Mouse (Mus musculus) forebrain, embryonic 12.5 days (tissue): ENCODE data around the gene Zfp78. TPM values are rescaled to one million over a fixed set of nuclear protein-coding genes. Genes with fewer than 3 reads are reported as not detected.
"Not testable (repeated sequence)": the region's sequence is repeated elsewhere in the genome, so short reads cannot be mapped to it uniquely, and the experiment has no call there.

ENCODE experiments used
- ATAC-seq: fragments of 200-750 bp; cut with Nextera tagmentation; 2 replicates; pipeline ENCODE4 v1.8.0; 2017; ENCODE audit warnings: moderate TSS enrichment; ENCODE audit not compliant: low FRiP score
- H3K27ac ChIP-seq: fragments of 300-500 bp; sonication (generic); 2 replicates; pipeline ENCODE4 v1.5.1; 2016; ENCODE audit warnings: mild to moderate bottlenecking
- H3K27me3 ChIP-seq: fragments of 300-500 bp; sonication (generic); 2 replicates; pipeline ENCODE4 v1.6.1; 2016; ENCODE audit warnings: mild to moderate bottlenecking
- H3K36me3 ChIP-seq: fragments of 300-500 bp; sonication (generic); replicated peaks from 2 replicates; pipeline ENCODE4 v1.6.1; 2016; ENCODE audit warnings: mild to moderate bottlenecking
- H3K4me1 ChIP-seq: fragments of 300-500 bp; sonication (generic); 2 replicates; pipeline ENCODE4 v1.6.1; 2016
- H3K4me2 ChIP-seq: fragments of 300-500 bp; sonication (generic); 2 replicates; pipeline ENCODE4 v1.6.1; 2016; ENCODE audit warnings: mild to moderate bottlenecking, moderate library complexity
- H3K4me3 ChIP-seq: fragments of 300-500 bp; sonication (generic); replicated peaks from 2 replicates; pipeline ENCODE4 v1.5.1; 2016; ENCODE audit warnings: mild to moderate bottlenecking
- H3K9ac ChIP-seq: fragments of 300-500 bp; sonication (generic); 2 replicates; pipeline ENCODE4 v1.6.1; 2016; ENCODE audit warnings: mild to moderate bottlenecking
- H3K9me3 ChIP-seq: fragments of 300-500 bp; sonication (generic); 2 replicates; pipeline ENCODE4 v1.6.1; 2016
- WGBS: fragments of 180-500 bp; shearing (Covaris S2); methylation state at CpG from one replicate; pipeline ENCODE4 v1.1.7; 2016; 5-methylcytosine and 5-hydroxymethylcytosine counted together
- polyA plus RNA-seq: library from polyadenylated mRNA; unstranded; fragments of >200 nt; fragmentation: Nextera tagmentation; extraction: Ambion mirVana; gene quantifications from 2 replicates; pipeline ENCODE4 v1.2.1, GENCODE M21; 2016

Gene Zfp78
- polyA plus RNA-seq, 1 experiment from 2014 or later: 2.8 TPM

- ATAC-seq: peak; percentile 92
These were observed 623 bp upstream of the Zfp78 start for GRCm38 (mm10) chr7:6362268-6363046.

GRCm38 (mm10) chr7:6364761-6365160, 1.7 kb downstream of the Zfp78 start:
- H3K27ac ChIP-seq: no peak overlapping the region
- no peaks in the 10 kb centered on the region for H3K27me3 ChIP-seq
- peaks cover 7% of the 10 kb centered on the region for H3K4me1 ChIP-seq
- H3K4me3 ChIP-seq: no peak overlapping the region
- H3K4me2 ChIP-seq: 0 out of 2 replicates have a peak overlapping the region, but pooled peaks have one; percentile 65
- no peak for ATAC-seq
- no peaks in the 10 kb centered on the region for H3K9me3 ChIP-seq
- no peak overlapping the region for H3K9ac ChIP-seq
- WGBS: 56% methylated on average over 1 of the region's 1 CpGs
- no peaks in the 10 kb centered on the region for H3K36me3 ChIP-seq

More at GRCm38 (mm10) chr7:6362268-6363046, 623 bp upstream of the Zfp78 start:
- WGBS: under 1% methylated on average over 38 of the region's 38 CpGs
- no peaks in the 10 kb centered on the region for H3K9me3 ChIP-seq
- H3K9ac ChIP-seq: peak overlapping the region; percentile 51
- H3K36me3 ChIP-seq: no peaks in the 10 kb centered on the region
- peak overlapping the region; percentile 93 for H3K27ac ChIP-seq
- peaks cover 7% of the 10 kb centered on the region for H3K4me1 ChIP-seq
- no peaks in the 10 kb centered on the region for H3K27me3 ChIP-seq
- H3K4me3 ChIP-seq: peak overlapping the region; percentile 51
- peak overlapping the region; percentile 65 for H3K4me2 ChIP-seq

GRCm38 (mm10) chr7:6367185-6367584, 4.1 kb downstream of the Zfp78 start:
- no peak overlapping the region for H3K9ac ChIP-seq
- H3K27me3 ChIP-seq: no peaks in the 10 kb centered on the region
- WGBS: 92% methylated on average over 5 of the region's 5 CpGs
- H3K9me3 ChIP-seq: no peaks in the 10 kb centered on the region
- H3K4me1 ChIP-seq: peaks cover 7% of the 10 kb centered on the region
- no peak overlapping the region for H3K4me2 ChIP-seq
- no peak overlapping the region for H3K27ac ChIP-seq
- ATAC-seq: no peak
- H3K36me3 ChIP-seq: no peaks in the 10 kb centered on the region
- no peak overlapping the region for H3K4me3 ChIP-seq

GRCm38 (mm10) chr7:6368146-6368545, 5.1 kb downstream of the Zfp78 start:
- not testable (repeated sequence) for H3K27ac ChIP-seq, H3K36me3 ChIP-seq, H3K9ac ChIP-seq, H3K4me3 ChIP-seq, H3K4me1 ChIP-seq, H3K27me3 ChIP-seq, ATAC-seq, H3K4me2 ChIP-seq, H3K9me3 ChIP-seq
- 82% methylated on average over 5 of the region's 5 CpGs for WGBS

GRCm38 (mm10) chr7:6369460-6369859, 6.4 kb downstream of the Zfp78 start:
- H3K27ac ChIP-seq: no peak overlapping the region
- WGBS: 90% methylated on average over 3 of the region's 3 CpGs
- no peaks in the 10 kb centered on the region for H3K4me1 ChIP-seq
- no peak overlapping the region for H3K9ac ChIP-seq
- H3K9me3 ChIP-seq: no peaks in the 10 kb centered on the region
- H3K4me2 ChIP-seq: no peak overlapping the region
- H3K36me3 ChIP-seq: no peaks in the 10 kb centered on the region
- ATAC-seq: no peak
- no peak overlapping the region for H3K4me3 ChIP-seq
- H3K27me3 ChIP-seq: no peaks in the 10 kb centered on the region

- H3K36me3 ChIP-seq: no peaks in the 10 kb centered on the region; the same call in 1 of the 2 replicates
- no peaks in the 10 kb centered on the region for H3K4me1 ChIP-seq
- no peak overlapping the region for H3K4me3 ChIP-seq
- 90% methylated on average over 3 of the region's 3 CpGs for WGBS
- H3K27ac ChIP-seq: no peak overlapping the region
- no peak overlapping the region for H3K9ac ChIP-seq
- no peak overlapping the region for H3K4me2 ChIP-seq
- H3K27me3 ChIP-seq: no peaks in the 10 kb centered on the region
- ATAC-seq: no peak
- H3K9me3 ChIP-seq: no peaks in the 10 kb centered on the region
These were observed 9.9 kb downstream of the Zfp78 start for GRCm38 (mm10) chr7:6372993-6373392.

- H3K4me3 ChIP-seq: no peak overlapping the region
- no peak overlapping the region for H3K9ac ChIP-seq
- peaks cover 12% of the 10 kb centered on the region; the same call in 1 of the 2 replicates for H3K4me1 ChIP-seq
- no peaks in the 10 kb centered on the region for H3K27me3 ChIP-seq
- no peaks in the 10 kb centered on the region for H3K9me3 ChIP-seq
- H3K36me3 ChIP-seq: no peaks in the 10 kb centered on the region; the same call in 1 of the 2 replicates
- 88% methylated on average over 8 of the region's 8 CpGs for WGBS
- H3K4me2 ChIP-seq: no peak overlapping the region
- ATAC-seq: no peak
- H3K27ac ChIP-seq: no peak overlapping the region
These were observed 15.4 kb downstream of the Zfp78 start for GRCm38 (mm10) chr7:6378441-6378840.

GRCm38 (mm10) chr7:6381431-6381830, 18.4 kb downstream of the Zfp78 start:
- Histone ChIP-seq H3K4me2 (no peak overlapping the region), H3K9me3 (no peaks in the 10 kb centered on the region), H3K36me3 (0 out of 2 replicates have a peak, but pooled peaks cover 3% of the 10 kb centered on the region), H3K27me3 (no peaks in the 10 kb centered on the region), H3K4me1 (peaks cover 24% of the 10 kb centered on the region), H3K9ac (no peak overlapping the region), H3K27ac (no peak overlapping the region), H3K4me3 (no peak overlapping the region)
- ATAC-seq: no peak
- WGBS: 84% methylated on average over 2 of the region's 2 CpGs

- Histone ChIP-seq H3K27me3 (no peaks in the 10 kb centered on the region), H3K36me3 (peaks cover 10% of the 10 kb centered on the region; the same call in 1 of the 2 replicates), H3K9me3 (no peaks in the 10 kb centered on the region), H3K9ac (peak within 1 kb of the TSS; percentile 69), H3K4me3 (peak within 1 kb of the TSS; percentile 65), H3K4me1 (peaks cover 24% of the 10 kb centered on the region), H3K27ac (peak within 1 kb of the TSS; percentile 20; the same call in 1 of the 2 replicates), H3K4me2 (peak within 1 kb of the TSS; percentile 81)
- WGBS: under 1% methylated on average over 28 of the region's 28 CpGs
- peak; percentile 96 for ATAC-seq
These were observed 20.0 kb downstream of the Zfp78 start, which contains the start of gene Zfp28 for GRCm38 (mm10) chr7:6383044-6383455. Gene Zfp28 (plus strand): TSS chr7:6383295.

GRCm38 (mm10) chr7:6384011-6384410, 20.9 kb downstream of the Zfp78 start:
- H3K4me1 ChIP-seq: peaks cover 24% of the 10 kb centered on the region
- H3K36me3 ChIP-seq: peaks cover 14% of the 10 kb centered on the region; the same call in 1 of the 2 replicates
- peak overlapping the region; percentile 69; the same call in 1 of the 2 replicates for H3K9ac ChIP-seq
- ATAC-seq: no peak
- H3K4me2 ChIP-seq: peak overlapping the region; percentile 81
- H3K27me3 ChIP-seq: no peaks in the 10 kb centered on the region
- WGBS: 74% methylated on average over 8 of the region's 8 CpGs
- no peaks in the 10 kb centered on the region for H3K9me3 ChIP-seq
- peak overlapping the region; percentile 65 for H3K4me3 ChIP-seq
- H3K27ac ChIP-seq: no peak overlapping the region

- no peak overlapping the region for H3K4me2 ChIP-seq
- no peak overlapping the region for H3K9ac ChIP-seq
- no peak overlapping the region for H3K27ac ChIP-seq
- ATAC-seq: no peak
- H3K36me3 ChIP-seq: peaks cover 41% of the 10 kb centered on the region
- H3K27me3 ChIP-seq: no peaks in the 10 kb centered on the region
- peaks cover 22% of the 10 kb centered on the region for H3K4me1 ChIP-seq
- H3K9me3 ChIP-seq: no peaks in the 10 kb centered on the region
- WGBS: 96% methylated on average over 8 of the region's 8 CpGs
- H3K4me3 ChIP-seq: no peak overlapping the region
These were observed 23.9 kb downstream of the Zfp78 start for GRCm38 (mm10) chr7:6386995-6387394.

GRCm38 (mm10) chr7:6388971-6389370, 25.9 kb downstream of the Zfp78 start:
- Histone ChIP-seq H3K27me3 (no peaks in the 10 kb centered on the region), H3K27ac (no peak overlapping the region)
- 93% methylated on average over 5 of the region's 5 CpGs for WGBS

GRCm38 (mm10) chr7:6389449-6389848, 26.4 kb downstream of the Zfp78 start:
- no peak for ATAC-seq
- Histone ChIP-seq H3K4me2 (no peak overlapping the region), H3K4me1 (peaks cover 2% of the 10 kb centered on the region), H3K36me3 (peaks cover 65% of the 10 kb centered on the region), H3K27me3 (no peaks in the 10 kb centered on the region), H3K9me3 (no peaks in the 10 kb centered on the region), H3K9ac (no peak overlapping the region), H3K4me3 (no peak overlapping the region), H3K27ac (no peak overlapping the region)
- 72% methylated on average over 5 of the region's 5 CpGs for WGBS

More at GRCm38 (mm10) chr7:6388971-6389370, 25.9 kb downstream of the Zfp78 start:
- Histone ChIP-seq H3K4me2 (no peak overlapping the region), H3K4me1 (peaks cover 7% of the 10 kb centered on the region), H3K4me3 (no peak overlapping the region), H3K9me3 (no peaks in the 10 kb centered on the region), H3K36me3 (peaks cover 60% of the 10 kb centered on the region), H3K9ac (no peak overlapping the region)
- no peak for ATAC-seq
